Mouse (Mus musculus): ENCODE results near the gene Hnrnpr.

DNA sequence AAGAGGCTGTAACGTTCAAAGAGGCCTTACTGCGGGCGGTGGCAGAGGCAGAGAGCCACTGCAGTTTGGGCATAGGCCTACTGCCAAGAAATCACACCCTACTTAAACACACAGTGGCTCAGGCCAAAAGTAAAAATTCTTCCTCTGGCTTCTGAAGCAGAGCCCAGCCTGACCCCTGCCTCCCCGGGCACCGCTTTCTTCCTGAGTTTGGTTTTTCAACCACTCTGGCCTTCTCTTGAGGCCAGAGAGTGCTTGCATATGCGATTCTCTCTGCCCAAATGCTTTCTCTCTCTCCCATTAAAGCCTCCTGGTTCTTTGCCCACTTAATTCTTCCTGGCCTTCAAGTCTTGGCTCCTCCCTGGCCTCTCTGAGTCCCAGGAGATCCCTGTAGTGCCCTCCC lies 73.1 kb downstream of the Hnrnpr start:
- TF ChIP-seq GATA1 (IDR thresholded peaks at IDR 0.05; ENCODE audit: low read length): no peak
- TF ChIP-seq TAL1 (IDR thresholded peaks at IDR 0.05; ENCODE audit: low read length): no peak

Data from erythroblast, embryonic 14.5 days (primary cell).